Mouse (Mus musculus) hematopoietic multipotent progenitor cell, adult 10-12 weeks (in vitro differentiated cells): Measurements from ENCODE around the gene Sox2. TPM values are rescaled to one million over a fixed set of nuclear protein-coding genes. Genes with fewer than 3 reads are reported as not detected.

Experiments used
- polyA plus RNA-seq: library from polyadenylated mRNA; stranded (reverse); fragments of >175 nt; gene quantifications from 2 replicates; pipeline ENCODE4 v1.2.3, GENCODE M21; 2012; ENCODE audit warnings: low replicate concordance

Gene Sox2
- not detected in 2 replicates for polyA plus RNA-seq

DNA sequence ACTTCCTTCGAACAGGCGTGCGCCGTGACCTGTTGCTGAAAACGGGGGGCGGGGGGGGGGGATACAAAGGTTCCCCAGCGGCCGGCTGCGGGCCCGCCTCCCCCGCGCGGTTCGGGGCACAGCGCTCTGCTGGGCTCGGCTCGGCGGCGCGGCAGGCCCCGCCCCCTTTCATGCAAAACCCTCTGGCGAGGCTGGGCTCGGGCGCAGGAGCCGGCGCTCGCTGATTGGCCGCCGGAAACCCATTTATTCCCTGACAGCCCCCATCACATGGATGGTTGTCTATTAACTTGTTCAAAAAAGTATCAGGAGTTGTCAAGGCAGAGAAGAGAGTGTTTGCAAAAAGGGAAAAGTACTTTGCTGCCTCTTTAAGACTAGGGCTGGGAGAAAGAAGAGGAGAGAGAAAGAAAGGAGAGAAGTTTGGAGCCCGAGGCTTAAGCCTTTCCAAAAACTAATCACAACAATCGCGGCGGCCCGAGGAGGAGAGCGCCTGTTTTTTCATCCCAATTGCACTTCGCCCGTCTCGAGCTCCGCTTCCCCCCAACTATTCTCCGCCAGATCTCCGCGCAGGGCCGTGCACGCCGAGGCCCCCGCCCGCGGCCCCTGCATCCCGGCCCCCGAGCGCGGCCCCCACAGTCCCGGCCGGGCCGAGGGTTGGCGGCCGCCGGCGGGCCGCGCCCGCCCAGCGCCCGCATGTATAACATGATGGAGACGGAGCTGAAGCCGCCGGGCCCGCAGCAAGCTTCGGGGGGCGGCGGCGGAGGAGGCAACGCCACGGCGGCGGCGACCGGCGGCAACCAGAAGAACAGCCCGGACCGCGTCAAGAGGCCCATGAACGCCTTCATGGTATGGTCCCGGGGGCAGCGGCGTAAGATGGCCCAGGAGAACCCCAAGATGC lies at the start of gene Sox2:
Gene Sox2 (plus strand): TSS at position 680 of the 895 bp plus-strand sequence.

